Comparison of ENCODE assay signal across 9 mouse cellular contexts in the genomic region with DNA sequence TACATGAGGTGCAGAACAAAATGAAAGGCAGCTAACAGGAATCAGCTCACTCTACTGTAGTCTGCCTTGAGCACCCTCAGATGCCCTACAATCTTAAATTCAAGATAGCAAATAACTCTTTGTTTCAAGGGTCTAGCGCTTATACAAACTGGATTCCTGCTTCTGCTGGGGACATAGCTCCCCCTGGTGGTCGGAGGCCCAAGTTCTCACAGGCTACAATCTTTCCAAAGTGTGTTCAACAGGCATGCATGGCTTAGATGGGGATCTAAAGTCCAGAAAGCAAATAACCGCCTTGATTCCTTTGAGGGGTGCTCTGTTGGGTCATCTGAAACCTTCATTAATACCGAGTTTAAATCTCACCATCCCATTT.
DNase-seq lines count a peak whose midpoint lies in the region; TF ChIP-seq lines count a peak whose summit lies in the region.
"Had no signal": no experiment of that assay in that cellular context is flagged by ENCODE, and none has a peak within 500 bp of the region (broad histone marks: within the 10 kb centered on the region; RNA-seq: fewer than 3 reads in every experiment).

No protein-coding gene starts in this region.

- H3K36me3 ChIP-seq in ES-Bruce4 (ENCODE audit: control insufficient read depth, insufficient read depth, low read length, poor library complexity, severe bottlenecking), result no peaks in the 10 kb centered on the region

- intact Hi-C loops in gastrocnemius, adult 2 months (cut with DNase I), result loop anchor here (2.0 kb wide), 1 partner anchor 254 kb away; no protein-coding TSS in a partner anchor

- no peak for TF ChIP-seq EP300 in ES-Bruce4 (IDR thresholded peaks at IDR 0.05; ENCODE audit: insufficient read depth, low read depth, low read length)

- no peak for TF ChIP-seq POLR2A in ES-Bruce4 (IDR thresholded peaks at IDR 0.05; ENCODE audit: insufficient read depth, low read length)

- H3K27me3 ChIP-seq in ES-Bruce4 (ENCODE audit: control insufficient read depth, insufficient read depth, low read length, poor library complexity, severe bottlenecking), result no peaks in the 10 kb centered on the region

- H3K4me3 ChIP-seq in ES-Bruce4 (ENCODE audit: low read depth, low read length), result no peak overlapping the region
- H3K4me3 ChIP-seq in gastrocnemius, adult 2 months, result no peak overlapping the region

- peak; percentile 24 for DNase-seq in gastrocnemius, adult 18-20 months (ENCODE audit: low spot score)
- DNase-seq in gastrocnemius, postnatal 25 days, result no peak
- DNase-seq in cerebellum, adult 11-12 months, result peak; percentile 53
- peak; percentile 60 for DNase-seq in gastrocnemius, adult 2 months
- peak; percentile 64 to 66 for DNase-seq in layer of hippocampus, postnatal 36 days
- DNase-seq in mesoderm, embryonic 11.5 days (ENCODE audit: low read depth, low spot score), result peak; percentile 82
- peak; percentile 8 to 21 for DNase-seq in thymus, postnatal 36 days

- no peak overlapping the region for H3K27ac ChIP-seq in ES-Bruce4 (ENCODE audit: insufficient read depth, low read length)
- no peak overlapping the region for H3K27ac ChIP-seq in gastrocnemius, adult 2 months
- H3K27ac ChIP-seq: macrophage had no signal

- peak; percentile 76 for TF ChIP-seq CTCF in ES-Bruce4 (IDR thresholded peaks at IDR 0.05; ENCODE audit: low read depth, low read length)
- peak; percentile 81 for TF ChIP-seq CTCF in gastrocnemius, adult 2 months (IDR thresholded peaks at IDR 0.05)

- no peaks in the 10 kb centered on the region for H3K4me1 ChIP-seq in ES-Bruce4 (ENCODE audit: control insufficient read depth, insufficient read depth, low read length)

- H3K9ac ChIP-seq in ES-Bruce4 (ENCODE audit: low read depth, poor library complexity, severe bottlenecking), result no peak overlapping the region

- H3K9me3 ChIP-seq in ES-Bruce4 (replicated peaks; ENCODE audit: control insufficient read depth, insufficient read depth, low read length, poor library complexity, severe bottlenecking), result no peaks in the 10 kb centered on the region
